Mouse (Mus musculus) MEL (cell line): ENCODE measurements around the gene 4930548H24Rik. TPM values are rescaled to one million over a fixed set of nuclear protein-coding genes. Genes with fewer than 3 reads are reported as not detected.
A peak's percentile ranks its signal among the peaks of the same experiment; 100 is the strongest.

Experiments
- DNase-seq: peaks from one replicate; pipeline ENCODE4 v3.0.0; 2011; ENCODE audit warnings: low read depth, low spot score
- H3K27ac ChIP-seq: 2 replicates; pipeline ENCODE4 v1.5.1; 2012; ENCODE audit warnings: low read depth, mild to moderate bottlenecking, control low read depth, low read length, moderate library complexity; ENCODE audit not compliant: control insufficient read depth
- H3K27me3 ChIP-seq, 2 experiments: fragments of 150-350 bp in 1 of 2; sonication (generic) in 1 of 2; 2 replicates each; pipeline ENCODE4 v1.6.1; 2012; ENCODE audit warnings: low read length in 2 of 2, mild to moderate bottlenecking in 2 of 2, improper control_type of control experiment in 1 of 2, moderate library complexity in 1 of 2; ENCODE audit not compliant: insufficient read depth in 2 of 2, control insufficient read depth in 1 of 2
- H3K36me3 ChIP-seq, 2 experiments: 2 replicates each; pipeline ENCODE4 v1.6.1; 2012 to 2014; ENCODE audit warnings: low read length in 2 of 2, improper control_type of control experiment in 1 of 2, inconsistent platforms in 1 of 2, mild to moderate bottlenecking in 1 of 2; ENCODE audit not compliant: insufficient read depth in 2 of 2, control insufficient read depth in 1 of 2
- H3K4me1 ChIP-seq, 2 experiments: fragments of 150-350 bp in 1 of 2; sonication (generic) in 1 of 2; 2 replicates each; pipeline ENCODE4 v1.6.1; 2012; ENCODE audit warnings: low read length in 2 of 2, improper control_type of control experiment in 1 of 2, mild to moderate bottlenecking in 1 of 2; ENCODE audit not compliant: insufficient read depth in 2 of 2, control insufficient read depth in 1 of 2
- H3K4me3 ChIP-seq, 2 experiments: fragments of 150-350 bp in 1 of 2; sonication (generic) in 1 of 2; 2 replicates each; pipeline ENCODE4 v1.5.1; 2012; ENCODE audit warnings: low read depth in 2 of 2, low read length in 2 of 2, mild to moderate bottlenecking in 2 of 2, moderate library complexity in 2 of 2, control low read depth in 1 of 2, improper control_type of control experiment in 1 of 2; ENCODE audit not compliant: control insufficient read depth in 1 of 2, insufficient read depth in 1 of 2
- H3K79me2 ChIP-seq: 2 replicates; pipeline ENCODE4 v1.6.1; 2012; ENCODE audit warnings: mild to moderate bottlenecking, low read length, moderate library complexity; ENCODE audit not compliant: control insufficient read depth, poor library complexity, insufficient read depth
- H3K9ac ChIP-seq: 2 replicates; pipeline ENCODE4 v1.6.1; 2012; ENCODE audit warnings: low read depth, mild to moderate bottlenecking, control low read depth, low read length, moderate library complexity; ENCODE audit not compliant: control insufficient read depth, poor library complexity, severe bottlenecking
- H3K9me3 ChIP-seq: fragments of 150-350 bp; sonication (generic); replicated peaks from 2 replicates; pipeline ENCODE4 v1.6.1; 2012; ENCODE audit warnings: mild to moderate bottlenecking, low read length, improper control_type of control experiment, moderate library complexity; ENCODE audit not compliant: insufficient read depth
- BHLHE40 ChIP-seq: IDR thresholded peaks from 2 replicates; pipeline ENCODE4 v1.6.1; 2012; ENCODE audit warnings: low read depth, mild to moderate bottlenecking, inconsistent platforms, low read length, improper control_type of control experiment, borderline replicate concordance
- CHD1 ChIP-seq: IDR thresholded peaks from 2 replicates; pipeline ENCODE4 v1.6.1; 2012; ENCODE audit warnings: low read depth, mild to moderate bottlenecking, inconsistent platforms, low read length, improper control_type of control experiment
- CHD2 ChIP-seq: IDR thresholded peaks from 2 replicates; pipeline ENCODE4 v1.6.1; 2011; ENCODE audit warnings: low read length, improper control_type of control experiment
- CTCF ChIP-seq, 3 experiments: IDR thresholded peaks in 2 of 3; conservative IDR thresholded peaks in 1 of 3; 2 replicates each; pipeline ENCODE4 v1.5.1; 2011 to 2012; ENCODE audit warnings: low read length in 3 of 3, low read depth in 2 of 3, mild to moderate bottlenecking in 2 of 3, improper control_type of control experiment in 1 of 3, inconsistent platforms in 1 of 3, mixed read lengths in 1 of 3, moderate library complexity in 1 of 3; ENCODE audit not compliant: control insufficient read depth in 1 of 3, insufficient read depth in 1 of 3, poor library complexity in 1 of 3, severe bottlenecking in 1 of 3
- E2F4 ChIP-seq: IDR thresholded peaks from 2 replicates; pipeline ENCODE4 v1.6.1; 2011; ENCODE audit warnings: low read depth, low read length, improper control_type of control experiment, borderline replicate concordance
- ELF1 ChIP-seq: IDR thresholded peaks from 2 replicates; pipeline ENCODE4 v1.6.1; 2014; ENCODE audit warnings: low read depth, mild to moderate bottlenecking, inconsistent platforms, low read length, improper control_type of control experiment, moderate library complexity
- EP300 ChIP-seq, 2 experiments: IDR thresholded peaks; 2 replicates each; pipeline ENCODE4 v1.6.1; 2011; ENCODE audit warnings: improper control_type of control experiment in 2 of 2, low read length in 2 of 2, low read depth in 1 of 2, mild to moderate bottlenecking in 1 of 2
- ETS1 ChIP-seq: IDR thresholded peaks from 2 replicates; pipeline ENCODE4 v1.6.1; 2012; ENCODE audit warnings: low read depth, mild to moderate bottlenecking, inconsistent platforms, low read length, improper control_type of control experiment, moderate library complexity
- GABPA ChIP-seq: IDR thresholded peaks from 2 replicates; pipeline ENCODE4 v1.6.1; 2012; ENCODE audit warnings: low read depth, mild to moderate bottlenecking, inconsistent platforms, low read length, improper control_type of control experiment, moderate library complexity
- GATA1 ChIP-seq: IDR thresholded peaks from 2 replicates; pipeline ENCODE4 v1.6.1; 2011; ENCODE audit warnings: low read depth, low read length, improper control_type of control experiment
- HCFC1 ChIP-seq: IDR thresholded peaks from 2 replicates; pipeline ENCODE4 v1.6.1; 2012; ENCODE audit warnings: low read depth, mild to moderate bottlenecking, inconsistent platforms, low read length, improper control_type of control experiment, moderate library complexity
- JUND ChIP-seq: IDR thresholded peaks from 2 replicates; pipeline ENCODE4 v1.6.1; 2011; ENCODE audit warnings: low read depth, mild to moderate bottlenecking, improper control_type of control experiment, low read length
- KAT2A ChIP-seq: conservative IDR thresholded peaks from 2 replicates; pipeline ENCODE4 v1.6.1; 2012; ENCODE audit warnings: low read depth, low read length, improper control_type of control experiment, inconsistent platforms
- MAFK ChIP-seq: IDR thresholded peaks from 2 replicates; pipeline ENCODE4 v1.6.1; 2011; ENCODE audit warnings: low read depth, mild to moderate bottlenecking, low read length, improper control_type of control experiment, borderline replicate concordance
- MAX ChIP-seq: IDR thresholded peaks from 2 replicates; pipeline ENCODE4 v1.6.1; 2011; ENCODE audit warnings: low read length, improper control_type of control experiment
- MAZ ChIP-seq: IDR thresholded peaks from 2 replicates; pipeline ENCODE4 v1.6.1; 2012; ENCODE audit warnings: low read depth, mild to moderate bottlenecking, inconsistent platforms, low read length, improper control_type of control experiment
- MEF2A ChIP-seq: IDR thresholded peaks from 2 replicates; pipeline ENCODE4 v1.6.1; 2014; ENCODE audit warnings: low read depth, mild to moderate bottlenecking, inconsistent platforms, low read length, improper control_type of control experiment; ENCODE audit not compliant: poor library complexity, insufficient replicate concordance, severe bottlenecking; ENCODE audit errors: extremely low read depth
- MXI1 ChIP-seq: IDR thresholded peaks from 2 replicates; pipeline ENCODE4 v1.6.1; 2011; ENCODE audit warnings: mild to moderate bottlenecking, low read depth, low read length, improper control_type of control experiment
- MYB ChIP-seq: IDR thresholded peaks from 2 replicates; pipeline ENCODE4 v1.6.1; 2011; ENCODE audit warnings: mild to moderate bottlenecking, low read depth, low read length, improper control_type of control experiment
- MYC ChIP-seq: IDR thresholded peaks from 2 replicates; pipeline ENCODE4 v1.6.1; 2011; ENCODE audit warnings: low read depth, mild to moderate bottlenecking, low read length, improper control_type of control experiment, moderate library complexity
- NELFE ChIP-seq: IDR thresholded peaks from 2 replicates; pipeline ENCODE4 v1.6.1; 2011; ENCODE audit warnings: low read depth, low read length, improper control_type of control experiment
- NRF1 ChIP-seq: IDR thresholded peaks from 2 replicates; pipeline ENCODE4 v1.6.1; 2014; ENCODE audit warnings: low read depth, mild to moderate bottlenecking, inconsistent platforms, low read length, improper control_type of control experiment, moderate library complexity; ENCODE audit not compliant: poor library complexity, insufficient read depth, severe bottlenecking
- POLR2A ChIP-seq, 2 experiments: IDR thresholded peaks; 2 replicates each; pipeline ENCODE4 v1.6.1; 2011 to 2012; ENCODE audit warnings: low read length in 2 of 2, mild to moderate bottlenecking in 2 of 2, control low read depth in 1 of 2, improper control_type of control experiment in 1 of 2, low read depth in 1 of 2, moderate library complexity in 1 of 2; ENCODE audit not compliant: control insufficient read depth in 1 of 2, insufficient read depth in 1 of 2, poor library complexity in 1 of 2
- POLR2AphosphoS2 ChIP-seq: IDR thresholded peaks from 2 replicates; pipeline ENCODE4 v1.6.1; 2011; ENCODE audit warnings: low read length, improper control_type of control experiment
- POLR2AphosphoS5 ChIP-seq: IDR thresholded peaks from 2 replicates; pipeline ENCODE4 v1.6.1; 2012; ENCODE audit warnings: low read depth, borderline replicate concordance, mild to moderate bottlenecking, inconsistent platforms, low read length, moderate library complexity, mixed read lengths
- RAD21 ChIP-seq: IDR thresholded peaks from 2 replicates; pipeline ENCODE4 v1.6.1; 2011; ENCODE audit warnings: mild to moderate bottlenecking, low read depth, low read length, improper control_type of control experiment
- RCOR1 ChIP-seq: IDR thresholded peaks from 2 replicates; pipeline ENCODE4 v1.6.1; 2012; ENCODE audit warnings: low read depth, mild to moderate bottlenecking, inconsistent platforms, low read length, improper control_type of control experiment
- SMC3 ChIP-seq: IDR thresholded peaks from 2 replicates; pipeline ENCODE4 v1.6.1; 2011; ENCODE audit warnings: low read depth, low read length, improper control_type of control experiment
- TAL1 ChIP-seq: IDR thresholded peaks from 2 replicates; pipeline ENCODE4 v1.6.1; 2012; ENCODE audit warnings: mild to moderate bottlenecking, inconsistent platforms, low read length, moderate library complexity, mixed read lengths
- TBP ChIP-seq: IDR thresholded peaks from 2 replicates; pipeline ENCODE4 v1.8.0; 2011; ENCODE audit warnings: low read depth, low read length, improper control_type of control experiment
- TCF12 ChIP-seq: IDR thresholded peaks from 2 replicates; pipeline ENCODE4 v1.6.1; 2014; ENCODE audit warnings: low read depth, mild to moderate bottlenecking, inconsistent platforms, low read length, improper control_type of control experiment, moderate library complexity
- UBTF ChIP-seq: IDR thresholded peaks from 2 replicates; pipeline ENCODE4 v1.6.1; 2012; ENCODE audit warnings: low read depth, mild to moderate bottlenecking, inconsistent platforms, low read length, improper control_type of control experiment, moderate library complexity, borderline replicate concordance; ENCODE audit not compliant: insufficient read depth
- USF1 ChIP-seq: IDR thresholded peaks from 2 replicates; pipeline ENCODE4 v1.6.1; 2014; ENCODE audit warnings: low read depth, mild to moderate bottlenecking, inconsistent platforms, low read length, improper control_type of control experiment, moderate library complexity
- USF2 ChIP-seq, 2 experiments: IDR thresholded peaks; 2 replicates each; pipeline ENCODE4 v1.6.1; 2011 to 2012; ENCODE audit warnings: improper control_type of control experiment in 2 of 2, low read length in 2 of 2, borderline replicate concordance in 1 of 2, inconsistent platforms in 1 of 2, low read depth in 1 of 2, mild to moderate bottlenecking in 1 of 2; ENCODE audit not compliant: insufficient read depth in 1 of 2
- ZC3H11A ChIP-seq: IDR thresholded peaks from 2 replicates; pipeline ENCODE4 v1.6.1; 2012; ENCODE audit warnings: low read depth, mild to moderate bottlenecking, inconsistent platforms, low read length, improper control_type of control experiment
- ZKSCAN1 ChIP-seq: IDR thresholded peaks from 2 replicates; pipeline ENCODE4 v1.6.1; 2012; ENCODE audit warnings: low read depth, mild to moderate bottlenecking, inconsistent platforms, low read length, improper control_type of control experiment, moderate library complexity
- ZMIZ1 ChIP-seq: IDR thresholded peaks from 2 replicates; pipeline ENCODE4 v1.6.1; 2012; ENCODE audit warnings: low read depth, mild to moderate bottlenecking, inconsistent platforms, low read length, improper control_type of control experiment, moderate library complexity
- ZNF384 ChIP-seq: IDR thresholded peaks from 2 replicates; pipeline ENCODE4 v1.6.1; 2012; ENCODE audit warnings: low read depth, mild to moderate bottlenecking, inconsistent platforms, low read length, improper control_type of control experiment
- polyA plus RNA-seq, 2 experiments: library from polyadenylated mRNA; stranded (reverse) in 1 of 2; unstranded in 1 of 2; fragments of >175 nt in 1 of 2; fragments of >200 nt in 1 of 2; gene quantifications; 2 replicates each; pipeline versions ENCODE4 v1.2.1 to v1.2.4; 2012; ENCODE audit warnings: low replicate concordance in 2 of 2, low read depth in 1 of 2; ENCODE audit not compliant: insufficient read length in 2 of 2, insufficient read depth in 1 of 2, missing spikeins in 1 of 2
- total RNA-seq: library from RNA; depleted of rRNA; stranded (reverse); fragments of 300-350 nt; gene quantifications from 2 replicates; pipeline ENCODE4 v1.2.3, GENCODE M21; 2012

Gene 4930548H24Rik
- total and polyA plus RNA-seq, 3 experiments, result 0.13 to 0.15 TPM; not detected in 1

DNA sequence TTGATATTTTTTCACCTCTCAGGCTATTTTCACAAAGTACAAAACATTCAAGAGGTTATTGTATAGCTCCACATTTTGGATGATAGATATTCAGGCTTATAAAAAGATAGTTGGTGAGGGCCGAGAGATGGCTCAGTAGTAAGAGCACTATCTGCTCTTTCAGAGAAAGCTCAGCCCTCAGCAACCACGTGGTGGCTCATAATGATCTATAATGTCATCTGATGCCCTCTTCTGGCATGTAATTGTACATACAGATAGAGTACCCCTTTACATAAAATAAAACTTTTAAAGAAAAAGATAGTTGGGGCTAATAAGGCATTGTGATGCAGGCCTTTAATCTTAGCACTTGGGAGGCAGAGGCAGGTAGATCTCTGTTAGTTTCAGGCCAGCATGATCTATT is 43.0 kb downstream of the 4930548H24Rik start:
- Histone ChIP-seq H3K27me3 (no peaks in the 10 kb centered on the region), H3K4me3 (no peak overlapping the region), H3K4me1 (peaks cover 0 to 11% of the 10 kb centered on the region in 2 experiments; a peak in 3 of 4 replicates), H3K9ac (no peak overlapping the region; the same call in 1 of the 2 replicates), H3K79me2 (peaks cover 13% of the 10 kb centered on the region), H3K36me3 (peaks cover 11 to 19% of the 10 kb centered on the region in 2 experiments), H3K27ac (no peak overlapping the region), H3K9me3 (no peaks in the 10 kb centered on the region)
- peak; percentile 65 for DNase-seq
- TF ChIP-seq ZMIZ1, result no peak
- TF ChIP-seq ZC3H11A, result no peak
- no peak for TF ChIP-seq TCF12
- no peak for TF ChIP-seq MYB
- TF ChIP-seq RAD21, result peak; percentile 25
- TF ChIP-seq BHLHE40, result no peak
- TF ChIP-seq POLR2AphosphoS5, result no peak
- TF ChIP-seq CTCF (IDR thresholded peaks at IDR 0.05 in 2 of 3, conservative IDR thresholded peaks at IDR 0.05 in 1 of 3; ENCODE audit: control insufficient read depth in 1 of 3, insufficient read depth in 1 of 3, low read depth in 2 of 3, low read length in 3 of 3, poor library complexity in 1 of 3, severe bottlenecking in 1 of 3), result peak in 1 of 3 experiments; percentile 52; a peak in 2 of 6 replicates
- no peak for TF ChIP-seq ZKSCAN1
- peak; percentile 42 for TF ChIP-seq SMC3
- no peak for TF ChIP-seq KAT2A
- TF ChIP-seq EP300 (IDR thresholded peaks at IDR 0.05; ENCODE audit: low read depth in 1 of 2, low read length in 2 of 2), result no peak
- no peak for TF ChIP-seq MEF2A
- TF ChIP-seq MAZ, result no peak
- no peak for TF ChIP-seq E2F4
- no peak for TF ChIP-seq RCOR1
- no peak for TF ChIP-seq JUND
- no peak for TF ChIP-seq GATA1
- no peak for TF ChIP-seq NRF1
- peak; percentile 98 for TF ChIP-seq MYC
- no peak for TF ChIP-seq TBP
- TF ChIP-seq GABPA, result no peak
- no peak for TF ChIP-seq ELF1
- TF ChIP-seq ETS1, result no peak
- no peak for TF ChIP-seq CHD1
- no peak for TF ChIP-seq MAFK
- no peak for TF ChIP-seq POLR2A (IDR thresholded peaks at IDR 0.05; ENCODE audit: control insufficient read depth in 1 of 2, insufficient read depth in 1 of 2, low read depth in 1 of 2, low read length in 2 of 2, poor library complexity in 1 of 2)
- TF ChIP-seq ZNF384, result no peak
- TF ChIP-seq MAX, result peak; percentile 89
- no peak for TF ChIP-seq HCFC1
- TF ChIP-seq MXI1, result peak; percentile 89
- TF ChIP-seq TAL1, result no peak
- no peak for TF ChIP-seq USF2 (IDR thresholded peaks at IDR 0.05; ENCODE audit: borderline replicate concordance in 1 of 2, insufficient read depth in 1 of 2, low read depth in 1 of 2, low read length in 2 of 2)
- TF ChIP-seq UBTF, result no peak
- TF ChIP-seq CHD2, result no peak
- TF ChIP-seq POLR2AphosphoS2, result no peak
- peak; percentile 84 for TF ChIP-seq USF1
- TF ChIP-seq NELFE, result no peak
